Mouse (Mus musculus) adrenal gland, postnatal 4 days (tissue): ENCODE results near the gene Gm3893. TPM values are rescaled to one million over a fixed set of nuclear protein-coding genes. Genes with fewer than 3 reads are reported as not detected.
"Not testable (repeated sequence)": the region's sequence is repeated elsewhere in the genome, so short reads cannot be mapped to it uniquely, and the experiment has no call there.

Experiments
- DNase-seq, 2 experiments: peaks; one replicate each; pipeline ENCODE4 v3.0.0; 2021 to 2022; ENCODE audit warnings: low spot score in 2 of 2, mixed read lengths in 2 of 2
- long read RNA-seq, 2 experiments: library from polyadenylated mRNA; stranded (forward); transcript quantifications; one replicate each; pipeline ENCODE4 v2.0.0; 2021
- total RNA-seq, 2 experiments: library from RNA; stranded (reverse); gene quantifications; 2 replicates each; pipeline ENCODE4 v1.2.3; 2021

Gene Gm3893
- total RNA-seq: not detected
- long read RNA-seq, experiment 1: 0 reads
- long read RNA-seq, experiment 2: 0 reads

DNA sequence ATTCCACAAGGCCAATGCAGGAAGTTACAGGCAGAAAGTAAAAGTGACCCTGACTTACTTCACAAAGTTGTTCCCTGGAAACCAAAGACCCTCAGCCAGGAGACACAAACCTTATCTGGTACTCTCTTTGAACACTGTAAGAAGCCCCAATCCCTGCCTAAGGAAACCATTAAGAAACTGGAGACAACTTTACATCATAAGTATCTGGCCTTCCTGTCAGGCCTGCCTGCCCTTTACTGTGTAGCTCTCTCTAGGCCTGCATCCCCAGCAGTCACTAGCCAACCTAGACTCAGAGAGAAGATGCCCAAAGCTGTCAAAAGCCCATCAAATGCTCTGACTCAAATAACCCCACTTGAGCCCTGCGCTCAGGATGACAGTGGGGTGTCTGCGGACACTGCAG is at the start of gene Gm3893:
TSS of gene Gm3893 (plus strand) at position 301 of the 400 bp plus-strand sequence.
- not testable (repeated sequence) for DNase-seq

DNA sequence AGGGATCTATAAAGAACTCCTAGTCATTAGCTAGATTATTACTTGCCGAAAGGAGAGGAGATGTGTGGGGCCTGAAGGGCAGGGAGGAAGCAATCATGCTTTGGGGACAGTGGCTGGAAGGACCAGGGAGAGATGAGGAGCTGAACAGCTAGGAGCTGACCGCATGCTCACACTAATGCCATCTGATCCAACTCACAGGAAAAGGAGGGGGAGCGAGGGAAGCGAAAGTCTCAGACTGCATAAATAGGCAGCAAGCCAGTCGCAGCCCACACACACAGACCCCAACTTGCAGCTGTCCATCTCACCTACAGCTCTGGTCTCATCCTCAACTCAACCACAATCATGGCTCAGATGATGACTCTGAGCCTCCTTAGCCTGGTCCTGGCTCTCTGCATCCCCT is 23.5 kb downstream of the Gm3893 start, which contains the start of gene Gm13304:
TSS of gene Gm13304 (plus strand) at position 301 of the 400 bp plus-strand sequence.
- not testable (repeated sequence) for DNase-seq

Other genes with a start within 250 kb of the Gm3893 start
- not detected for gene Gm21541, start 187.6 kb upstream of the Gm3893 start, total RNA-seq
- gene Gm20878, start 149.6 kb upstream of the Gm3893 start, total RNA-seq: 1 to 10 TPM; 5.5 to 6.1 TPM
- under 1 TPM in 1 of 2 experiments, not detected in 1; 0.76 TPM for gene Fam205a4, start 125.1 kb upstream of the Gm3893 start, total RNA-seq
- gene Gm21093, start 56.5 kb upstream of the Gm3893 start, total RNA-seq: under 1 TPM in 1 of 2 experiments, not detected in 1; 0.20 TPM
- gene Gm13304, start 23.6 kb downstream of the Gm3893 start, total RNA-seq: 1 to 10 TPM; 6.4 to 8.1 TPM
- gene Gm13306, start 62.2 kb downstream of the Gm3893 start, total RNA-seq: 1 to 10 TPM; 3.3 to 5.1 TPM
- gene Gm13305, start 77.4 kb downstream of the Gm3893 start, total RNA-seq: 1 to 10 TPM in 1 of 2 experiments, under 1 TPM in 1; 0.87 to 2.2 TPM
- gene Gm10600, start 149.4 kb downstream of the Gm3893 start, total RNA-seq: 1 to 10 TPM; 1.8 to 1.9 TPM
- not detected for gene Ccl21b, start 164.6 kb downstream of the Gm3893 start, total RNA-seq
- not detected for gene Gm21953, start 203.1 kb downstream of the Gm3893 start, total RNA-seq
- under 1 TPM in 1 of 2 experiments, not detected in 1; 0.59 TPM for gene Fam205a3, start 227.1 kb downstream of the Gm3893 start, total RNA-seq